Mouse (Mus musculus) c-Kit-positive CD71-positive TER-119-negative erythroid progenitor cells, embryonic 14.5 days (primary cell): ENCODE data around the gene Snd1.

Experiments used
- DNase-seq: peaks from one replicate; pipeline ENCODE4 v3.0.0-alpha.2; 2013; ENCODE audit warnings: low read depth

Gene Snd1

DNA sequence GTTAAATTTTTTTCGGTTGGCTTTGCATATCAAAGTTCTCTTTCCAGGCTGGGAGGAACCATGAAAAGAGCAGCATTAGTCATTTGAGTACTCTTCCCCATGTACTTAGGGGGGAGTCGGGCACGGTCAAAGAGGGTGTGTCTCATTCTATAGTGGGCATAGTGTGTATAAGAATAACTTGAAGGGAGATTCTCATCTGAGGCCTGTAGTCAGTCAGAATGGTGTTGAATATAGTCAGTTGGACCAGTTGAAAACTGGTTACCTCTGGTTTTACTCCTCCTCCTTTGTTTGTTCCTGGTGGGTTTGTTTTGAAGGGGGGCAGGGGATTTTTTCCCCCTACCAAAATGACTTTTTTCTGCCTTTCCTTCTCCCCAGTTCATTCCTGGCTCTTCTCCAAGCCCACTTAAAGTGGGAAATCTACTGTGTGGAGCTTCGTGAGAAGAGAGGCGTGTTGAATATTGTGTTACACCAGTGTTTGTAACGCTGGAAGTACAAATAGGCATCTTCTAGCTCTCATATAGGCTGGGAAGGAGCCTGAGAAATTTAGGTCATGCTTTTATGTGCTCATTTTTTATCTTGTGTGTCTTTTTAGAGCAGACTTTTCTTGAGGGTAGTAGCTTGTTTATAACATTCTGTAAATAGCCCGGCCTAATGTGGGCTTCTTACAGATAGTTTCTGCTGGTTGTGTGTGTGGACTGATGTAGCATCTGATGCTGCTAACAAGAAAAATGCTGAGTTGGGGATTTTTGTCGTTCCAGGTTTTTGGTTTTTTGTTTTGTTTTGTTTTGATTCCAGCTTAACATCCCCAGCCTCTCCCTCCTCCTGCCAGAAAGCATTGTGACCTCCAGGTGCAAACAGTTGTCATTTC is 231.4 kb downstream of the Snd1 start:
- no peak for DNase-seq

GRCm38 (mm10) chr6:28706976-28707592 is 232.1 kb downstream of the Snd1 start:
- DNase-seq: peak; percentile 64

DNA sequence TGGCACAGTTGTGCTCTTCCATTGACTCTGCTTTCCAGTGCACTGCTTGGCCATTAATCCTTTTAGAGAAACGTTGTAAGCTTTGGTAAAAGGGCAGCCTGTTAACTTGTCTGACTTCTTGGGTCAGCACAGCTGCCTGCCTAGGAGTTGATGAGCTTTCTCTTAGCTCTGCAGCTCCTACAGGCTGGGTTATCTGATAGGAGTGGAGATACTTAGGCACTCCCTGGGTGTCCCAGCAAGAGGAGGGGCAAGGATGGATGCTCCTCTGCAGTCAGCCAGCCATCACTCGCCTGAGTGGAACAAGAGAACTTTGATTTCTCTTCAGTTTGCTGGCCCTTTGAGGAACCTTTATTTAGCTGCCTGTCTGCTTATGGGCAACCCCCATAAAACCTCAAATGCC is 235.1 kb downstream of the Snd1 start:
- no peak for DNase-seq

GRCm38 (mm10) chr6:28717203-28717844 is 242.4 kb downstream of the Snd1 start:
- DNase-seq: no peak

GRCm38 (mm10) chr6:28717845-28718237 is 242.9 kb downstream of the Snd1 start:
- DNase-seq: no peak

DNA sequence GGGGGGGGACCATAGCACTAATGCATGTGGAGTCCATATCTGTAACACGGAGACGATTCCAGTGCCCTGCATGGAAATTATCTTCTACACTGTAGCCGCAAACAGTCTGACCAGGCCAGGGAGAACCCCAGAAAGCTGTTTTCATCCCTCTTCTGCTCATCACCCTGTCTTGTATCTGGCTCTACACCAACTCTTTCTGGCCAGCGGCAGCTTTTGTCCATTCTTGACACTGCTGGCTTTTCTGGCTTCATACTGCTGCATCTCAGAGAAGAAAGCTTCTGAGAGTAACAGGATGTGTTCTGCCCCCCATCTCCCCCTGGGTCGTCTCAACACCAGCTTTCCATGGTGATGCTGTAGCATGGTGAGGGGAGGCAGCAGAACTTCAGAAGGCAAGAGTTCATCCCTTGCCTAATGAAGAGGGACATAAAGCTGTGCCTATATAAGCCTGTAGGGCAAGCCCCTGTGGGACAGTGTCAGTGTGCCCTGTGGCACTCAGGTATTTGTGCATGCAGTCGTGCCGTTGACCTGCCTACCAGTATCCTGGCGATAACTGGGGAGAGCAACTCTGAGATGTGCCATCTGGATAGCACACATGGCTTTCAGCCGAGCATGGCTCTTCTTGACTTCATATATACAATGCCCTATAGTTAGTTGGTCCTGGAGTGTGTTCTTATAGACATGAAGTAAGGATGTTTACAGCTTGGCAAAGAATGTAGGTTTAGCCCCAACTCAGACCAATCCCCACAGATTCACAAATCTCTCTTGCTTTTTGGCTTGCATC is 245.6 kb downstream of the Snd1 start:
- no peak for DNase-seq

DNA sequence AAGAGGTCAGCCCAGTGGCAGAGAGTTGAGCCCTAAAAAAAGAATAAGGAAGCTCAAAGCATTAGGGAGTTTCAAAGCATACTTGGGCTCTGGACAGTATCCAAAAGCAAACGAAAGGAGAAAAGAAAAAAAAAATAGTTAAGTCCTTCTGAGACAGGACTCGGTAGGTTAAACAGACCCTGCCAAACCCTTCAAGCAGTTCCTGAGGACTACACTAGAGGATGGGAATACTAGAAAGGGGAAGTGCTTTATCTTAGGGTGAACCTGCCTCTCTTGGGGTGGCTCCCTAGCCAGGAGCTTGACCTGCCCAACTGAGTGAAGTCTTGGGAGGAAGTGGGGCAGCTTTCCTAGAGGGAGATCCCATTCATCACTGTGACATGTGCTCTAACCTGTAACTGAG is 248.1 kb downstream of the Snd1 start:
- DNase-seq: no peak

GRCm38 (mm10) chr6:28724776-28725175 is 249.8 kb downstream of the Snd1 start:
- no peak for DNase-seq

- no peak for DNase-seq
Observed at GRCm38 (mm10) chr6:28729236-28729635, 254.3 kb downstream of the Snd1 start.

- DNase-seq: no peak
Observed at GRCm38 (mm10) chr6:28729649-28730048, 254.7 kb downstream of the Snd1 start.

DNA sequence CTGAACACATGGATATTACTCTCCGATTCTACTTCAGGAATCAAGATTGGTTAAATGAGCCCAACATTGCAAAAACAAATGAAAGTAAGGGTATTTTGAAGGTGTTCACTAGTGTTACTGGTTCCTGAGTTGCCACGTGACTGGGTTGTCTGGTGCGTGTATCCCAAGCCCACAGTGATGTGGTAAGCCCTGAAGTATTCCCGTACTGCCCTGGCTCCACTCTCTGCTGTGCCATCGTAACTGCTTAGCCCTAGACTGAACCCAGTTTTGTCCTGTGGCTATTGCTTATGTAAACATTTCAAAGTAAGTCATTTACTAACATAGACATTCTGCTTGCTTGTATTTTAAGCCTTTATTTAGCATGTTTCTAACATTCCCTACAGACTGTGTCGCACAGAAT is 256.3 kb downstream of the Snd1 start:
- no peak for DNase-seq

GRCm38 (mm10) chr6:28733884-28734647 is 259.1 kb downstream of the Snd1 start:
- no peak for DNase-seq

DNA sequence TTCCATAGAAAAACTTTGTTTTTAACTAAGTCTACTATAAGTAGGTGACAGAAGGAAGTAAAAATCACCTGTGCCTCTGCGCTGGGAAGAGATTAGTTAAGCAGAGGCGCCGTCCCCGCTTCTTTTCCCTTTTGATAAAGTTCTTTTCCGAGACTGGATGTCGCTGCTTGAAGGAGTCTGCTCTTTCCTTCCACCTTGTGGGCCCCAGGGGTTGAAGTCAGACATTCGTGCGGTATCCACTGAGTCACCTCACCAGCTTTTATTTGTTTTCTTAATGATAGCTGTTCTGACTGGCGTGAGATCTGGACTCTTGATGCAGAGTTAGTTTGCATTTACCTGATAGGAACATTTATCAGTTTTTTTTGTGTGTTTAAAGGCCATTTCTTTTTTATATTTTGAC is 260.2 kb downstream of the Snd1 start:
- DNase-seq: no peak

DNA sequence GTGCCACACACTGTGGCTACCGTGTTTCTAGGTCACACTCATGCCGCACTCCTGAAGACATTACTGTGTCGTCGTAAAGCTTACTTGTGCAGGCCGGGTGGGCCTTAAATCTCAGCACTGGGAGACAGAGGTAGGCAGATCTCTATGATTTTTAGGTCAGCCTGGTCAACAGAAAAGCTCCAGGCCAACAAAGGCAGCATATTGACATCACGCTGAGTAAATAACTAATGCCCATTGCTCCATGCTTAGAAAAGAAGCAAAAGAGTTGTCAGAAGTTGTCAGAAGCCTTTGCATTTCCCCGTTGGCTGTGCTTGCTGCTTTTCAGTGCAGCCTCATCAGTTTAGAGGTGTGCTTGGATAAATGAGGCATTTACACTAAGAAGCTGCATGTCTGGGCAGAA is 261.7 kb downstream of the Snd1 start:
- DNase-seq: no peak

GRCm38 (mm10) chr6:28737601-28738000 is 262.7 kb downstream of the Snd1 start:
- no peak for DNase-seq

DNA sequence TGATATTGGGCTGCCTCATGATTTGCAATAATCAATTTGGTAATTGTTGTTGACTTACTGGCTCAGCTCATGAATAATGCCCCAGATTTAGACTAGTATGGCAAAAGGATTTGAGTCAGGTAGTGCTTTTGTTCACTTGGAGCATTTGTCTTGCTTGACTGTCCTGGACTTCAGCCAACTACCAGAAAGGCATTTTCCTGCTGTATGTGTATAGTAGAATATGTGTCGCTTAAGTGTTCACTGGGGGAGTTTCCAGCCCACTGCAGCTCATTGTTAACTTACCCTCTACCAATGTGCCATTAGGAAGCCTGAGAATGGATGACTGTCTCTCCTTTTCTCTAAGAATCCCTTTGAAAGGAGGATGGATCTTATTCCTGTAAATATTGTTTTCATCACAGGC is 268.6 kb downstream of the Snd1 start:
- no peak for DNase-seq

- DNase-seq: peak; percentile 23
Observed at GRCm38 (mm10) chr6:28745864-28746263, 270.9 kb downstream of the Snd1 start.

- DNase-seq: no peak
Observed at GRCm38 (mm10) chr6:28747025-28747424, 272.1 kb downstream of the Snd1 start.

- no peak for DNase-seq
Observed at GRCm38 (mm10) chr6:28747931-28748670, 273.2 kb downstream of the Snd1 start.

DNA sequence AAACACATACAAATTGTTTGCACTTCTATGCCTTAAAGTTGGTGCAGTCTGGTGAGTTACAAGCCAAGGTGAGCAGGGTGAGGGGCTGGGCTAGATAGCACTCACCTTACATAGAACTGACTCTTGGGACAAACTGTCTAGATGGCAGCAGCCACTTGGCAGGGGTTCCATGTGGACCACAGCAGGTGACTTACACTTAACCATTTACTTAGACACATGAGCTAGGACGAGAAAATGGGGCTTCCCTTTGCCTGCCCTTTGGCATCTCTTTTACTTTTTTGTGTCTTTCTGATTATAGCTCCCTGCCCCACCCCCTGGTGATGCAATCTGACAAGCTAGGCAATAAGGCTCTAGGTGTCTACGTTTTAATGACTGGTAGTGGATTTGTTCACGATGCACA is 274.3 kb downstream of the Snd1 start:
- DNase-seq: no peak

GRCm38 (mm10) chr6:28751186-28751585 is 276.2 kb downstream of the Snd1 start:
- DNase-seq: no peak
